21 mouse cellular contexts compared by ENCODE assay signal in the genomic region with DNA sequence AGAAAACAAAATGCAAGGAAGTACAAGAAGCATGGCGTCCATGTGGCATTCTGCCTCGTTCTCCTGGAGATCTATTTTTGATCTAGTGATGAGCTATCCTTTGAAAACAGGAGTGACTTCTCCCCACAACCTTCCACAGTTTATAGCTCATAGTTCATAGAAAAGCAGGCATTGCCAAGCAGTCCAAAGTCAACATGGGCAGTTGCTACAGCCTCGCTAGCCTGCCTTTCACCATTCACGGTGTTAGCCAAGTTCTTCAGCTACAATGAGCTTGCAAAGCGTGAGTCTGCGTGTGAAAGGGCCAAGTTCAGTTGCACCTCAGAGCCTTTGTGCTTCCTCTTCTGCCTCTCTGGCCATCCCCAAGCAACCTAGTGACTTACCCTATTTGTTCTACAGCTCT.
"Had no signal": no experiment of that assay in that cellular context is flagged by ENCODE, and none has a peak within 500 bp of the region (broad histone marks: within the 10 kb centered on the region; RNA-seq: fewer than 3 reads in every experiment).

No protein-coding gene starts in this region.

- H3K4me1 ChIP-seq: intestine, embryonic 15.5 days; lung, embryonic 15.5 days; megakaryocyte, embryonic 14.5 days; midbrain, embryonic 13.5 days; neural tube, embryonic 13.5 days; stomach, embryonic 15.5 days had no signal

- H3K9ac ChIP-seq: intestine, embryonic 15.5 days; liver, embryonic 14.5 days; lung, embryonic 15.5 days; midbrain, embryonic 13.5 days; neural tube, embryonic 13.5 days; stomach, embryonic 15.5 days had no signal

- H3K4me2 ChIP-seq: intestine, embryonic 15.5 days; liver, embryonic 11.5 days; lung, embryonic 15.5 days; midbrain, embryonic 13.5 days; neural tube, embryonic 13.5 days; stomach, embryonic 15.5 days had no signal

- H3K4me3 ChIP-seq: intestine, embryonic 15.5 days; left cerebral cortex, adult 2 months; lung, embryonic 15.5 days; megakaryocyte, embryonic 14.5 days; midbrain, embryonic 10.5 days; midbrain, embryonic 13.5 days; myocyte; neural tube, embryonic 13.5 days; stomach, embryonic 15.5 days had no signal

- H3K9me3 ChIP-seq: intestine, embryonic 15.5 days; lung, embryonic 15.5 days; midbrain, embryonic 10.5 days; midbrain, embryonic 13.5 days; neural tube, embryonic 13.5 days; stomach, embryonic 15.5 days had no signal

- ATAC-seq: intestine, embryonic 15.5 days; midbrain, embryonic 13.5 days; midbrain, embryonic 16.5 days had no signal

- H3K36me3 ChIP-seq: intestine, embryonic 15.5 days; lung, embryonic 15.5 days; midbrain, embryonic 10.5 days; midbrain, embryonic 13.5 days; neural tube, embryonic 13.5 days; stomach, embryonic 15.5 days had no signal

- H3K27ac ChIP-seq: intestine, embryonic 15.5 days; kidney, postnatal 0 days; left cerebral cortex, adult 2 months; liver, embryonic 14.5 days; lung, embryonic 15.5 days; midbrain, embryonic 10.5 days; midbrain, embryonic 13.5 days; neural tube, embryonic 13.5 days; stomach, embryonic 15.5 days had no signal

- H3K27me3 ChIP-seq: intestine, embryonic 15.5 days; lung, embryonic 15.5 days; megakaryocyte, embryonic 14.5 days; neural tube, embryonic 13.5 days; stomach, embryonic 15.5 days had no signal

- DNase-seq: layer of hippocampus, postnatal 36 days; lung, adult 18-20 months; lung, postnatal 10 days; lung, postnatal 36 days; retina, postnatal 1 day; right cerebral cortex, postnatal 25 days; spleen, adult 18-20 months; thymus, postnatal 25 days had no signal
